Mouse (Mus musculus): ENCODE measurements around the gene Ap3m1. TPM values are rescaled to one million over a fixed set of nuclear protein-coding genes. Genes with fewer than 3 reads are reported as not detected.

The Ap3m1 gene
- polyA plus RNA-seq, 1 experiment from 2014 or later, result 87.7 TPM

DNA sequence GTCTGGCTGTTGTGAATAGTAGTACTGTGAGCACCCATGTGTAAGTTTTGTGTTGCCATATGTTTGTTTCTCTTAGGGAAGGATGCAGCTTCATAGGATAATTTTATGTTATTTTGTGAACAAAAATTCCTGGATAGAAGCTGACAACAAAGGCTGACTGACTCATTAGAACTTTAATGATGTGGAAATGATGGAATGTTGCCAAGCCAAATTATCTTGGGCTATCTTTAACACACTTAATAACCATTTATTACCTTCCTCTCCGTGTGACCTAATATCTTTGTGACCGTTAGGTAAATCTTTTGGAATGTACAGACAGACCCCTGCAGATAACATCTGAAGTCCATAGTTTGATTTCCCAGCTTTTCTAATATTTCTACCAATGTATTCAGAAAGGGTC, 33.8 kb upstream of the Ap3m1 start:
- Histone ChIP-seq H3K27me3 (replicated peaks; ENCODE audit: low read depth, poor library complexity, severe bottlenecking) (no peaks in the 10 kb centered on the region), H3K36me3 (replicated peaks) (no peaks in the 10 kb centered on the region)

GRCm38 (mm10) chr14:21085666-21086065, 33.4 kb upstream of the Ap3m1 start:
- no peaks in the 10 kb centered on the region for H3K9me3 ChIP-seq
- H3K27ac ChIP-seq (replicated peaks), result peak overlapping the region; percentile 85
- no peaks in the 10 kb centered on the region for H3K27me3 ChIP-seq (replicated peaks; ENCODE audit: low read depth, poor library complexity, severe bottlenecking)
- no peaks in the 10 kb centered on the region for H3K36me3 ChIP-seq (replicated peaks)
- 80% methylated on average over 5 of the region's 5 CpGs for WGBS
- H3K4me1 ChIP-seq, result peaks cover 37% of the 10 kb centered on the region
- no peak overlapping the region for H3K4me3 ChIP-seq
- DNase-seq (ENCODE audit: low spot score), result no peak

More for the DNA sequence above, 33.8 kb upstream of the Ap3m1 start:
- DNase-seq (ENCODE audit: low spot score), result no peak
- peaks cover 37% of the 10 kb centered on the region for H3K4me1 ChIP-seq
- WGBS, result 48% methylated on average over 2 of the region's 2 CpGs
- no peaks in the 10 kb centered on the region for H3K9me3 ChIP-seq
- H3K4me3 ChIP-seq, result no peak overlapping the region
- H3K27ac ChIP-seq (replicated peaks), result peak overlapping the region; percentile 85

- DNase-seq (ENCODE audit: low spot score), result no peak
- Histone ChIP-seq H3K9me3 (no peaks in the 10 kb centered on the region), H3K36me3 (replicated peaks) (no peaks in the 10 kb centered on the region), H3K4me1 (peaks cover 24% of the 10 kb centered on the region), H3K27me3 (replicated peaks; ENCODE audit: low read depth, poor library complexity, severe bottlenecking) (no peaks in the 10 kb centered on the region), H3K27ac (replicated peaks) (no peak overlapping the region), H3K4me3 (no peak overlapping the region)
- WGBS, result 56% methylated on average over 1 of the region's 1 CpGs
Observed at GRCm38 (mm10) chr14:21082823-21083222, 30.5 kb upstream of the Ap3m1 start.

DNA sequence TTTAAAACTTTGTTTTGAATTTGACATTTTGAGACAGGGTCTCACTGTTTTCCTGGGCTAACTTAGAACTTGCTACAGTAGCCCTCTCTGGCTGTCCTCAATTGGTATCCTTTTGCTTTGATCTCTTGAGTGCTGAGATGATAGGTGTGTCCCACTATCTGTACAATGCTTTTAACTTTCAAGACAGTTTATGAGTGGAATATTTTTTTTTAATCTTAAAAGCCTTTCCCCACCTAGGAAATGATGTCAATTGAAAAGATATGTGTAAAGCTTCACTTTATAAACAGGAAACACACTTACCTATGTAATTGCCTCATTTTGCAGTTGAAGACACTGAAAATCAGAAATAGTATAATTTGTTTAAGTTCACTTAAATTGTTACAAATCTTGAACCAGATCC, 26.2 kb upstream of the Ap3m1 start:
- no peaks in the 10 kb centered on the region for H3K36me3 ChIP-seq (replicated peaks)
- H3K27me3 ChIP-seq (replicated peaks; ENCODE audit: low read depth, poor library complexity, severe bottlenecking), result no peaks in the 10 kb centered on the region
- no peaks in the 10 kb centered on the region for H3K9me3 ChIP-seq

DNA sequence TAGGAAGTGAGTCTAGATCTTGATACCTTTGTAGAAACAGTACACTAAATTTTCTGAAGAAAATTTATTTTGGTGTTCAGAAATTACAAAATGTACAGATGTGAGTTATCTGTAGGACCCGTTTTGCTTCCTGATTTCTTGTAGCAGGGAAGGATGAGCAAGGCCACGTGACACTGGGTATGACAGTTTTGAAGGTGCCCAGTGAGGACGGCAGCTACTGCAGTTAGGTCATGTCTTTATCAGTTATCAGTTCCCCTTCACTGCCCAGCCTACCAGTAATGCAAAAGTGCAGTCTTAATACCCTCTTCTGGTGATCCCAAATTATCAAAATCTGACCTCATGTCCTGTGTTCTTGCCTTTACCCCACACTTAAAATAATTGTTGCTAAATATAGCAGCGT, 25.6 kb upstream of the Ap3m1 start:
- DNase-seq (ENCODE audit: low spot score), result no peak

More for the DNA sequence above, 26.2 kb upstream of the Ap3m1 start:
- H3K27ac ChIP-seq (replicated peaks), result no peak overlapping the region
- peaks cover 19% of the 10 kb centered on the region for H3K4me1 ChIP-seq
- no peak overlapping the region for H3K4me3 ChIP-seq
- DNase-seq (ENCODE audit: low spot score), result no peak

DNA sequence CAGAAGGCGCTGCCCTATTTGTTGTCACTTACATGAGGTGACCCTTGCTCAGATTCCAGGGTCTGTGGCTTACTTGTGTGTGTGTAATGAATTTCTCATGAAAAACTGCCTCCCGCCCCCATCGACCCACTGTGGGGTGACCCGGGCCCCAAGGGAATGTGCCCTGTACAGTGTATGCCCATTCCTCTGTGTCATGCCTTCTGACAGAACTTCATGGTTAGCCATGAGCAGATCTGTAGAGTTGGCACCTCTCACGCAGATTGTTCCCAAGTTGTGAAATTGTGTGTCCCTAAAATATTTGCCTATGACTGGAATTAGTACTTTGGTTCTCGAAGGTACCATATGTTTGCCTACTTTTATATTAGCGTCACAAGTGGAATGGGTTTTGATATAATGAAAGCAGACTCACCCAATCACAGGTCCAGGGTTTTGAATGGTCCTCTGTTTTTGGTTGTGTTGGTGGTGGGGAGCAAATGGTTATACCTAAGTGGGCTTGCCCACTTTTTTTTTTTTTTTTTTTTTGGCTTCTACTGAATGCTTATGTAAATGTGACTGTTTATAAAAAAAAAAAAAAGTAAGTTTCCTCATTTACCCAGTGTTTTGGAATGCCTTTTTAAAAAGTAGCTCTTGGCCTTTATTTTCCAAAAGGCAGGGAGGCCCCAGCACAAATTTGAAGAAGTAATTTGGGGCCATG, 24.3 kb upstream of the Ap3m1 start:
- no peaks in the 10 kb centered on the region for H3K36me3 ChIP-seq (replicated peaks)
- peak overlapping the region; percentile 78 for H3K4me3 ChIP-seq
- no peaks in the 10 kb centered on the region for H3K9me3 ChIP-seq
- DNase-seq (ENCODE audit: low spot score), result no peak
- H3K27ac ChIP-seq (replicated peaks), result peak overlapping the region; percentile 91
- H3K27me3 ChIP-seq (replicated peaks; ENCODE audit: low read depth, poor library complexity, severe bottlenecking), result no peaks in the 10 kb centered on the region
- peaks cover 19% of the 10 kb centered on the region for H3K4me1 ChIP-seq
- WGBS, result 47% methylated on average over 7 of the region's 7 CpGs

More for the DNA sequence above, 25.6 kb upstream of the Ap3m1 start:
- Histone ChIP-seq H3K4me1 (peaks cover 19% of the 10 kb centered on the region), H3K4me3 (no peak overlapping the region), H3K9me3 (no peaks in the 10 kb centered on the region), H3K36me3 (replicated peaks) (no peaks in the 10 kb centered on the region), H3K27ac (replicated peaks) (no peak overlapping the region), H3K27me3 (replicated peaks; ENCODE audit: low read depth, poor library complexity, severe bottlenecking) (no peaks in the 10 kb centered on the region)
- WGBS, result 88% methylated on average over 4 of the region's 4 CpGs

DNA sequence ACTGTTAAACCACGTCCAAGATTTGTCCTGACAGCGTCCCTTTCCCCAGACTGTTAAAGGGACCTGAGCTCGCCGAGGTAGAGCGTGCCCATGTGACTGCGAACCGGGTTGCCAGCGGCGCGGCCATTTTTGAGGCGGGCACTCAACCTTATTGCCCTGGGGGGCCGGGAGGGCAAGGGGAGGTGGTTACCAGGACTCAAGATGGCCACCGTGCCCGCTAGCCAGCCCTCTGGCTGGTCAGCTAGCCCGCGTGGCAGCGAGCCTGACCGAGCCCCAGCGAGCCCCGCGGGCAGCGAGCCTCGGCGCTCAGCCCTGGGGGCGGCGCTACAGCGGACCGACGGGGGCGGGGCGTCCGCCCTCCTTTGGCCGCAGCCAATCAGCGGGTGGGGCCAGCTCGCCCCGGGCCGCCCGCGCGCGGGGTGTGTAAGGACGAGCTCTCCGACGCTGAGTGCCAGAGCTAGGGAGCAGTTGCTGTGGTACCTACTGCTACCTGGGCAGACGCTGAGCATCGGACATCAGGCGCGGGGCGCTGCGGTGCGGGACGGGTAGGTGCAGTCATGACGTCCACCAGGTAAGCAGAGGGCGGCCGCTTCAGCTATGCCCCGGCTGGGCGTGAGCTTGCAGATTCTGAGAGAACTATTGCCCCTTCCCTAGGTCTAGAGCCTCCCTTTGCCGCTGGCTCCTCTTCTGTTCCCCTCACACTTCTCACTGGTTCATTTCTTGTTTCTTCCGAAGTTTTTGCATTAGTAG, 23.6 kb upstream of the Ap3m1 start:
- H3K4me1 ChIP-seq, result peaks cover 19% of the 10 kb centered on the region
- WGBS, result under 1% methylated on average over 59 of the region's 59 CpGs
- no peaks in the 10 kb centered on the region for H3K9me3 ChIP-seq
- peak; percentile 93 for DNase-seq (ENCODE audit: low spot score)
- H3K36me3 ChIP-seq (replicated peaks), result no peaks in the 10 kb centered on the region
- peak overlapping the region; percentile 91 for H3K27ac ChIP-seq (replicated peaks)
- H3K27me3 ChIP-seq (replicated peaks; ENCODE audit: low read depth, poor library complexity, severe bottlenecking), result no peaks in the 10 kb centered on the region
- peak overlapping the region; percentile 78 for H3K4me3 ChIP-seq

GRCm38 (mm10) chr14:21074398-21075320, 22.4 kb upstream of the Ap3m1 start:
- WGBS, result 63% methylated on average over 11 of the region's 11 CpGs
- peak overlapping the region; percentile 78 for H3K4me3 ChIP-seq
- no peak overlapping the region for H3K27ac ChIP-seq (replicated peaks)

GRCm38 (mm10) chr14:21073981-21074380, 21.7 kb upstream of the Ap3m1 start:
- no peak for DNase-seq (ENCODE audit: low spot score)
- H3K36me3 ChIP-seq (replicated peaks), result no peaks in the 10 kb centered on the region
- peaks cover 23% of the 10 kb centered on the region for H3K4me1 ChIP-seq
- H3K27ac ChIP-seq (replicated peaks), result no peak overlapping the region
- WGBS, result 73% methylated on average over 3 of the region's 3 CpGs
- no peaks in the 10 kb centered on the region for H3K9me3 ChIP-seq
- no peak overlapping the region for H3K4me3 ChIP-seq
- no peaks in the 10 kb centered on the region for H3K27me3 ChIP-seq (replicated peaks; ENCODE audit: low read depth, poor library complexity, severe bottlenecking)

More at GRCm38 (mm10) chr14:21074398-21075320, 22.4 kb upstream of the Ap3m1 start:
- Histone ChIP-seq H3K4me1 (peaks cover 23% of the 10 kb centered on the region), H3K36me3 (replicated peaks) (no peaks in the 10 kb centered on the region), H3K9me3 (no peaks in the 10 kb centered on the region), H3K27me3 (replicated peaks; ENCODE audit: low read depth, poor library complexity, severe bottlenecking) (no peaks in the 10 kb centered on the region)
- no peak for DNase-seq (ENCODE audit: low spot score)

DNA sequence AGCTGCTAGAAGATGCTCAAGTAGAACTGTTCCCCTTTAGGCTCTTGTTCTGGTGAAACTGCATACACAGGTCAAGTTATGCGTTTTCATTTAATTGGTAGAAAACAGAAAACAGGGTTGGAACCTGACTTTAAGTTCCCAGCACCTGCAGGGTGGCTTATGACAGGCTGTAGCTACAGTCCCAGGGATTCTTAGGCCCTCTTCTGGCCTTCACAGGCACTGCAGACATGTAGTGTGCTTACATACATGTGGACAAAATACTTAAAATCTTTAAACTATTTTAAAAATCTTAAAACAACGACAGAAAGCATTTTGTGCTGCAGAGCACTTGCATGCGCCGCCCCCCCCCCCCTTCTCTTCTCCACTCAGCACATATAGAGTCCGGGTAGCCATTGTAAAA, 17.3 kb upstream of the Ap3m1 start:
- Histone ChIP-seq H3K4me1 (peaks cover 10% of the 10 kb centered on the region; the same call in 1 of the 2 replicates), H3K4me3 (no peak overlapping the region), H3K36me3 (replicated peaks) (peaks cover 4% of the 10 kb centered on the region; the same call in 1 of the 2 replicates), H3K9me3 (no peaks in the 10 kb centered on the region), H3K27me3 (replicated peaks; ENCODE audit: low read depth, poor library complexity, severe bottlenecking) (no peaks in the 10 kb centered on the region), H3K27ac (replicated peaks) (no peak overlapping the region)
- WGBS, result 88% methylated on average over 5 of the region's 5 CpGs
- no peak for DNase-seq (ENCODE audit: low spot score)

GRCm38 (mm10) chr14:21065490-21066162, 13.3 kb upstream of the Ap3m1 start:
- H3K4me3 ChIP-seq, result no peak overlapping the region
- DNase-seq (ENCODE audit: low spot score), result no peak

DNA sequence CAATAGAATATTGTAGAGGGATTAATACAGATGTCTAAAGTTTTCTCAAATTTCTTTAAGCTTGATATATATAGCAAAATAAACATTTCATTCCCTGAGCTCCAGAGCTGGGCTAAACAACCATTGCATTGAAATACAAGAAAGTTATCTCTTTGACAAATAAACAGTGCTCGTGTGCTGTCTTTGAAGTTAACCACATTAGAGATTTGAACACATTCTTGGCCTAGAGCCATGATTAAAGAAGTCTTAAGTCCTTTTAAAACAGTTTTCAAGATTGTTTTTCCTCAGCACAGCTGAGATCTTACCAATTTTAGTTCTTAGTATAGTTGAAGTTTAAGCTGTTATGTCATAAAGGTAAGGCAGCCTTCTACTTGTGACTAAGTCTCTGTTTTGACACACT, 12.0 kb upstream of the Ap3m1 start:
- Histone ChIP-seq H3K36me3 (replicated peaks) (peaks cover 4% of the 10 kb centered on the region; the same call in 1 of the 2 replicates), H3K4me1 (0 out of 2 replicates have a peak, but pooled peaks cover 5% of the 10 kb centered on the region), H3K27ac (replicated peaks) (no peak overlapping the region), H3K4me3 (no peak overlapping the region), H3K9me3 (no peaks in the 10 kb centered on the region), H3K27me3 (replicated peaks; ENCODE audit: low read depth, poor library complexity, severe bottlenecking) (no peaks in the 10 kb centered on the region)
- 49% methylated on average over 1 of the region's 1 CpGs for WGBS
- DNase-seq (ENCODE audit: low spot score), result no peak

More at GRCm38 (mm10) chr14:21065490-21066162, 13.3 kb upstream of the Ap3m1 start:
- Histone ChIP-seq H3K27me3 (replicated peaks; ENCODE audit: low read depth, poor library complexity, severe bottlenecking) (no peaks in the 10 kb centered on the region), H3K4me1 (peaks cover 9% of the 10 kb centered on the region; the same call in 1 of the 2 replicates), H3K36me3 (replicated peaks) (peaks cover 4% of the 10 kb centered on the region; the same call in 1 of the 2 replicates), H3K27ac (replicated peaks) (no peak overlapping the region), H3K9me3 (no peaks in the 10 kb centered on the region)
- 81% methylated on average over 8 of the region's 8 CpGs for WGBS
